Mouse (Mus musculus) myocyte (in vitro differentiated cells): ENCODE measurements at regions not wholly inside any gene's neighbourhood (a gene's known extent, or its start where the extent isn't known, plus 50 kb on each side); places are given as distances from the start of the nearest gene placed in this dataset.

Experiments
- POLR2A ChIP-seq: IDR thresholded peaks from one replicate; pipeline ENCODE4 v1.6.1; 2011; ENCODE audit warnings: low read depth, mild to moderate bottlenecking, control low read depth, moderate library complexity; ENCODE audit not compliant: insufficient read length
- TCF12 ChIP-seq: IDR thresholded peaks from one replicate; pipeline ENCODE4 v1.6.1; 2011; ENCODE audit warnings: mild to moderate bottlenecking, control low read depth; ENCODE audit not compliant: poor library complexity, insufficient read depth, severe bottlenecking

DNA sequence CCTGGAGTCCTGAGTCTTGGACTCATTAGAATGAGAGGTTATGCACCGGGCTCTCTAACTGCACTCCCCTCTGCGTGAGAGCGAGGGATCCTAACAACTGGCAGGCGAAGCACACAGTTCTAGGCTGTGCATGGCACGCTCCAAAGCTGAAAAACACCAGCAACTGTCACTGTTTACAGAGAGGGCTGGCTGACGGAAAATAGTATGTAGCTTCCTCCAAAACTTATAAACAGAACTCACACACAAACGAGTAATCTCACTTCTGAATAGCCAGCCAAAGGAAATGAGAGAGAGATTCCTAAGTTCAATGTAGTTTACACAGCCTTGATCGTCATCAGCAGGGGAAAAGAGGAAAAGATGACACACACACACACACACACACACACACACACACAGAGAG, 266.6 kb downstream of the Uaca start:
- no peak for TF ChIP-seq TCF12
- no peak for TF ChIP-seq POLR2A
